Mouse (Mus musculus) embryonic fibroblast, embryonic 13.5 days (primary cell): ENCODE data around the gene Glb1l.
A peak's percentile ranks its signal among the peaks of the same experiment; 100 is the strongest.

Experiments
- CTCF ChIP-seq: IDR thresholded peaks from 2 replicates; pipeline ENCODE4 v1.5.1; 2011; ENCODE audit warnings: mild to moderate bottlenecking, control low read depth, low read length, moderate library complexity, borderline replicate concordance; ENCODE audit not compliant: insufficient read depth
- POLR2A ChIP-seq: IDR thresholded peaks from 2 replicates; pipeline ENCODE4 v1.6.1; 2011; ENCODE audit warnings: low read depth, mild to moderate bottlenecking, control low read depth, low read length, moderate library complexity

DNA sequence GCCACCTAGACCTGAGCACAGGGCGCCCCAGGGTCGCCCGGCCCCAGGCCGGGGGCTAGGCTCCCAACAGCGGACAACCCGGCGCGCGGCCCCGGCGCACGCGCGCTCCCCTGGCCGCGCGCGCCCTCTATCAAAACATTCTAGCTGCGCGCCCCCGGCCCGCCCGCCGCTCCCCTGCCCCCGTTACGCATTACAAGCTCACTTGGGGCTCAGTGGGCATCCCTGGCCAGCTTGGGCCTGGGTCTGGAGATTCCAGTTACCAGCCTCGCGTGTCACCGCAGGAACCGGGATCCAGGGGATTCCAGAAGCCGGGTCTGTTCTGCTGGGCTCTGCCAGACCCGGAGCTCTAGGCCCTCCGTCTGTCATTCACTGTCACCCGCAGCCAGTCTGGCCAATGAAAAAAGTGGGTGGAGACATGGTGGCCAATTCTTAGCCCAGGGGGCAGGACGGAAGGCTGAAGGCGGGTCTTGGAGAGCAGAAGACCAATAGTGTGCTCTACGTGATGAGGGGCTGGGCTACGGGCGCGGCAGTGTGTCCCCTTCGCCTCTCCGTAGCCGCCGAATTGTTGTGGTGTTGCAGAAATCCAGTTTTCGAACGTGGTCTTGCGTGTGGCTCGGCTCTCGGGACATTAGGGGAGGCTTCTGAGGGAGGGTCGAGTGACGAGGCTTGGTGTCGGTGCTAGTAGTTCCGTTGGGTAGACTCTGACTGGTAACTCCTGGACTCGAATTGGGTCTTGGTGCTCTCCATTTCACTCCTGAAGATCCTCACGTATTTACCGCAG lies 18.8 kb downstream of the Glb1l start, which contains the start of the genes Ankzf1 and Atg9a:
- TF ChIP-seq CTCF, result no peak
- peak; percentile 91 for TF ChIP-seq POLR2A
